Mouse (Mus musculus) limb, embryonic 12.5 days (tissue): ENCODE data around the gene Akt1s1. TPM values are rescaled to one million over a fixed set of nuclear protein-coding genes. Genes with fewer than 3 reads are reported as not detected.

ENCODE experiments used
- ATAC-seq: fragments of 200-750 bp; cut with Nextera tagmentation; 2 replicates; pipeline ENCODE4 v1.8.0; 2017; ENCODE audit warnings: low read depth, moderate TSS enrichment; ENCODE audit not compliant: insufficient number of reproducible peaks, insufficient read depth, low FRiP score, low TSS enrichment
- H3K27ac ChIP-seq: fragments of 300-500 bp; sonication (generic); 2 replicates; pipeline ENCODE4 v1.5.1; 2016; ENCODE audit warnings: mild to moderate bottlenecking, moderate library complexity
- H3K27me3 ChIP-seq: fragments of 300-500 bp; sonication (generic); 2 replicates; pipeline ENCODE4 v1.6.1; 2016; ENCODE audit warnings: mild to moderate bottlenecking, moderate library complexity
- H3K36me3 ChIP-seq: fragments of 300-500 bp; sonication (generic); 2 replicates; pipeline ENCODE4 v1.6.1; 2016; ENCODE audit warnings: mild to moderate bottlenecking, moderate library complexity
- H3K4me1 ChIP-seq: fragments of 300-500 bp; sonication (generic); replicated peaks from 2 replicates; pipeline ENCODE4 v1.6.1; 2016
- H3K4me2 ChIP-seq: fragments of 300-500 bp; sonication (generic); 2 replicates; pipeline ENCODE4 v1.6.1; 2016; ENCODE audit warnings: mild to moderate bottlenecking, moderate library complexity
- H3K4me3 ChIP-seq: fragments of 300-500 bp; sonication (generic); replicated peaks from 2 replicates; pipeline ENCODE4 v1.5.1; 2016; ENCODE audit warnings: mild to moderate bottlenecking
- H3K9ac ChIP-seq: fragments of 300-500 bp; sonication (generic); replicated peaks from 2 replicates; pipeline ENCODE4 v1.6.1; 2016; ENCODE audit warnings: mild to moderate bottlenecking, moderate library complexity
- H3K9me3 ChIP-seq: fragments of 300-500 bp; sonication (generic); 2 replicates; pipeline ENCODE4 v1.6.1; 2016; ENCODE audit warnings: mild to moderate bottlenecking, moderate library complexity
- WGBS: fragments of 180-500 bp; shearing (Covaris S2); methylation state at CpG from one replicate; pipeline ENCODE4 v1.1.7; 2016; 5-methylcytosine and 5-hydroxymethylcytosine counted together
- polyA plus RNA-seq: library from polyadenylated mRNA; unstranded; fragments of >200 nt; fragmentation: Nextera tagmentation; extraction: Ambion mirVana; gene quantifications from 2 replicates; pipeline ENCODE4 v1.2.1, GENCODE M21; 2016

Gene Akt1s1
- polyA plus RNA-seq = 106 and 110 TPM in 2 replicates

DNA sequence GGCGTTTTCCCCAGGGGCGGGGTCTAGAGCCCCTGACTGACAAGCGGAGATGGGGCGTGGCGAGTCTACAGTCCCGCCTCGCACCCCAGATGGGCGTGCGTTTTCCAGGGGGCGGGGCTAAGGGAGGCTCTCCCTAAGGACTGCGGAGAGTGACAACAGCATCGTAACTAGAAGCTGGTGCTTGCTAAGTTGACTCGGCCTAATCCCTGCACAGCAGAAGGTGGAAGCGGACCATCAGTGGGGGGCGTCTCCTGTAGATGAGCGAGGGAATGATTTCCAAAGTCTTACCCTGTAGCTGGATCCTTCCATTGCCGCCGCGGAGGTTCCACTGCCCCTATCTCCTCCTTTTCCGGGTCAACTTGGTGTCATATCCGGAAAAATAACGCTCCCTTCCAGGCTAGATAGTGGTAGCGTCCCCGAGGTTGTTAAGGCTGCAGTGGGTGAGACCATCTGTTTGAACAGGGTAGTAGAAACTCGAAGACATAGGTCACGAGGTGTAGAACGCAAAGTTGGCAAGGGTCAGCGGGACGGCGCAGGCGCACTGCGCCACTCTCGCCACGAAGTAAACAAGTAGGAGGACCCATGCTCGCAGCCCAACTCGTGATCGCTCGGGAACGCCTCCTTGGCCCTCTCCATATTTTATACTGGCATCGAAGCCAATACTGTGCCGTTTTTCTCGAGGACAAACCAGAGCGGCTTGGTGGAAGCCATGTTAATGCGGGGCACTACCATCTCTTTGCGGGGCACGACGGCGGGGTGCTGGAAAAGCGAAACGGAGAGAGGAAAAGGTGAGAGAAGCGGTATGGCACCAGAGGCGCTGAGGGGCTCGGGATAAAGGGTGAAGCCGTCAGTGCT is at the start of gene Akt1s1, which contains the start of gene Tbc1d17:
Gene Akt1s1 (plus strand): TSS at position 431 of the 855 bp plus-strand sequence.
Gene Tbc1d17 (minus strand): TSS at position 519 of the 855 bp plus-strand sequence.
- peak within 1 kb of the TSS; percentile 96 for H3K27ac ChIP-seq
- H3K4me1 ChIP-seq = peaks cover 32% of the 10 kb centered on the region
- H3K9ac ChIP-seq = peak within 1 kb of the TSS; percentile 68
- no peaks in the 10 kb centered on the region for H3K9me3 ChIP-seq
- no peaks in the 10 kb centered on the region for H3K27me3 ChIP-seq
- WGBS = under 1% methylated on average over 54 of the region's 54 CpGs
- H3K4me2 ChIP-seq = peak within 1 kb of the TSS; percentile 85
- ATAC-seq = peak; percentile 85
- peaks cover 51% of the 10 kb centered on the region for H3K36me3 ChIP-seq
- peak within 1 kb of the TSS; percentile 78 for H3K4me3 ChIP-seq

DNA sequence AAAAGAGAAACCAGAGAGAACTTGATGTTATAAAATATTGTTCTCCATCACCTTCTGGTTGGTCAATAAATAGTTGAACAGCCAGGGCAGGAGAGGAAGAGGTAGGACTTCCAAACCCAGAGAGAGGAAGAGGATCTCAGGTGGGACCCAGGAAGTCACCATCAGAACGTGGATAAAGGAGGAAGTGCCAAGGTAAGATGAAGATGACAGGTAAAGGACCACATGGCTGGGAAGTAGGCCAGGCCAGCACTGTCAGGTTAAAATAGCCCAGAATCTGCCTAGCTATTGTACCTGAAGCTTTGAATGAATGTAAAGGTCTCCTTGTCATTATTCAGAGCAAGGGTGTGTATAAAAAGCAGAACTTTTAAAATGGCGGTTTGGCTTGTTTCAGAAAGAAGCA is 39.9 kb upstream of the Akt1s1 start:
- H3K4me3 ChIP-seq = no peak overlapping the region
- ATAC-seq = no peak
- H3K9ac ChIP-seq = no peak overlapping the region
- no peak overlapping the region for H3K27ac ChIP-seq
- peaks cover 9% of the 10 kb centered on the region for H3K27me3 ChIP-seq
- H3K9me3 ChIP-seq = no peaks in the 10 kb centered on the region
- H3K4me1 ChIP-seq = no peaks in the 10 kb centered on the region
- peaks cover 21% of the 10 kb centered on the region for H3K36me3 ChIP-seq
- H3K4me2 ChIP-seq = no peak overlapping the region
- WGBS = 83% methylated on average over 2 of the region's 2 CpGs

DNA sequence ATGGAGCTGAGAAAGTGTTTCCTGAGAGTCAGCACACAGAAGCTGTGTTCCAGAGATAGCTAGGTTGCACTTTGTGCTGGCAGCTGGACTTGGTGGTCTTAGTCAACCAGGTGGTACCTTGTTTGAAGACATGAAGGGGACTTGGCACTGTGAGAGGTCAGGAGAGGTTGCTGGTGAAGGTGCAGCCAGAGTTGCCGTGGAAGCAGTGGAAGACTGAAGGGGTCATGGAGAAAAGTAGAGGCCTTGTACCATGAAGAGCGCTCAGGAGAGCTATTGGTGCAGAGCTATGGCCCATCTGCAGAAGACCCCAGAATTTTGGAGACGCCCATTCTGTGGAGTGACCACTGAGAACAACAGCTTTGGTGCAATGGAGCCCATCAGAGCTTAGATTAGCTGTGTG is 39.3 kb upstream of the Akt1s1 start:
- H3K4me1 ChIP-seq = no peaks in the 10 kb centered on the region
- no peak overlapping the region for H3K4me2 ChIP-seq
- no peak overlapping the region for H3K4me3 ChIP-seq
- peaks cover 21% of the 10 kb centered on the region for H3K36me3 ChIP-seq
- 92% methylated on average over 3 of the region's 3 CpGs for WGBS
- no peak overlapping the region for H3K27ac ChIP-seq
- H3K27me3 ChIP-seq = peaks cover 9% of the 10 kb centered on the region
- no peaks in the 10 kb centered on the region for H3K9me3 ChIP-seq
- no peak overlapping the region for H3K9ac ChIP-seq
- ATAC-seq = no peak

DNA sequence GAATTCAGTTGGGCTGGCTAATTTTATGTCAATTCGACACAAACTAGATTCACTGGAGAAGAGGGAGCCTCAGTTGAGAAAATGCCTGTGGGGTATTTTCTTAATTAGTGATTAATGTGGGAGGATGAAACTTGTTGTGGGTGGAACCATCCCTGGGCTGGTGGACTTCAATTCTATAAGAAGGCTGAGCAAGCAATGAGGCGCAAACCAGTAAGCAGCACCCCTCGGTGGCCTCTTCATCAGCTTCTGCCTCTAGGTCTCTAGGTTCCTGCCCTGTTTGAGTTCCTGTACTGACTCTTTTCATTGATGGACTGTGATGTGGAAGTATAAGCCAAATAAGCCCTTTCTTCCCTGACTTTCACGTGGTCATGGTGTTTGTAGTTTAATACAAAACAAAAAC is 38.4 kb upstream of the Akt1s1 start:
- WGBS = 85% methylated on average over 4 of the region's 4 CpGs
- Histone ChIP-seq H3K36me3 (peaks cover 21% of the 10 kb centered on the region), H3K9me3 (no peaks in the 10 kb centered on the region), H3K9ac (no peak overlapping the region), H3K4me3 (no peak overlapping the region), H3K4me1 (peaks cover 8% of the 10 kb centered on the region), H3K27ac (no peak overlapping the region), H3K4me2 (no peak overlapping the region), H3K27me3 (peaks cover 3% of the 10 kb centered on the region; the same call in 1 of the 2 replicates)
- ATAC-seq = no peak

DNA sequence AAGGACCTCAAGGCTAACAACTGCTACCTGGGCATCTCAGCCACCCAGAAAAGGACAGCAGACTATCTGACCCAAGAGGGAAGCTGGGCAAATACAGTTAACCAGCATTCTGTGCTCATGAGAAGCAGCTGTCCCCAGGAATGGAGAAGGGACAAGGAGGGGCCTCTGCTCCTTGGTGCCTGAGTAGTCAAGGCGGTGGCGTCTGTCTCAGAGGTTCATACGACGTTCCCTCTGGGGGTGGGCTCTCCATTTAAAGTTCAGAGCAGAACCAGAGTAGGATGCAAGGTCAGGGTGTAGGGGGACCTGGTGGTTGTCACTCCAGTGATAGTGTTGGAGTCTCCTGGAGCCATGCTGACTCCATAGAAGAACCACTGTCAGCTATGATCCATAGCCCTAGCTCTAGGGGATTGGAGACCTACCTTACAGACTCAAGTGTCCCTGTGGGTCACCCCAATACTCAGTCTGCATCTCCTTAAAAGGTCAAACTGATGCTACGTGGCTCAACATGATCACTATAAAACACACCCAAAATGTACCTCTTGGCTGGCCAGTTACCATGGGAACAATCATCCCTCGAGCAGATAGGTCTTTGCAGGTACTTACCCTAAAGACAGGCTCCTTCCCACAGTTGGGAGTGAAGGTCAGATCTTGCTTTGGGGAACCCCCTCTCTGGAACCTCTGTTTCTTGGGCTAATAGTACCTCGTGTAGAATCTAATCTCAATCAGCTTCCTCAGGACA is 37.8 kb upstream of the Akt1s1 start:
- ATAC-seq = no peak
- WGBS = 84% methylated on average over 7 of the region's 7 CpGs

DNA sequence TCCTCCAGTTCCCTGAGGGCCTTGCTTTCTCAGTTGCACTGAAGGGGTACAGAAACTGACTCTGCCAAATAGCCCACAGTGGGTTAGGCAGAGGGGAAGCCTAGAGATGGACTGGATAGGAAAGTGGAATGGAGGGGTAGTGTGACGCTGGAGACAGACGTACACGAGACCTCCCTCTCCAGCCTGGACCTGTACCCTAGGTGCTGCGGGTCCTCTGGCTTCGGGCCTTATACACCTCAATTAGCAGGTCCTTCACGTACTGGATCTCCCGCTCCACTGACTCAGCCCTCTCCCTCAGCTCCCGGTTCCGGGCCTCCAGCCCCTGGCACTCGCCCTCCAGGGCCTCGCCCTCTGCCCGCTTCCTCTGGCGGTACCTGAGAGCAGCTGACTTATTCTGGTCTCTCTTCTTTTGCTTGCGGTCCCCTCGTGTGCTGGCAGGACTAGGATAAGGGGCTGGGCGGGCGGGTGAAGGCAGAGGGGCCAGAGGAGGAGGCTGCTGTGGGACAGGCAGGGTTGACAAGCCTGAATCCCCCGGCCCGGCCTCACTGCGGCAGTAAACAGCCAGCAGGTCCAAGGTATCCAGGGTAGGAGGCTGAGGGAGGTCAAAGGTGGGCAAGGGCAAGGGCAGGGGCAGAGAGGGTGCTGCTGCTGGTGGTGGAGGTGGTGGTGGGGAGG is 36.0 kb upstream of the Akt1s1 start:
- H3K36me3 ChIP-seq = peaks cover 21% of the 10 kb centered on the region
- WGBS = 87% methylated on average over 20 of the region's 20 CpGs
- no peak overlapping the region for H3K27ac ChIP-seq
- H3K9me3 ChIP-seq = no peaks in the 10 kb centered on the region
- no peak overlapping the region for H3K4me3 ChIP-seq
- no peak for ATAC-seq
- peaks cover 14% of the 10 kb centered on the region for H3K4me1 ChIP-seq
- H3K9ac ChIP-seq = 0 out of 2 replicates have a peak overlapping the region, but pooled peaks have one; percentile 24
- H3K4me2 ChIP-seq = no peak overlapping the region
- no peaks in the 10 kb centered on the region for H3K27me3 ChIP-seq

More for the DNA sequence above, 37.8 kb upstream of the Akt1s1 start:
- H3K36me3 ChIP-seq = peaks cover 21% of the 10 kb centered on the region
- H3K4me1 ChIP-seq = peaks cover 8% of the 10 kb centered on the region
- H3K4me3 ChIP-seq = no peak overlapping the region
- H3K9me3 ChIP-seq = no peaks in the 10 kb centered on the region
- H3K27ac ChIP-seq = no peak overlapping the region
- no peak overlapping the region for H3K9ac ChIP-seq
- H3K27me3 ChIP-seq = no peaks in the 10 kb centered on the region
- H3K4me2 ChIP-seq = no peak overlapping the region

DNA sequence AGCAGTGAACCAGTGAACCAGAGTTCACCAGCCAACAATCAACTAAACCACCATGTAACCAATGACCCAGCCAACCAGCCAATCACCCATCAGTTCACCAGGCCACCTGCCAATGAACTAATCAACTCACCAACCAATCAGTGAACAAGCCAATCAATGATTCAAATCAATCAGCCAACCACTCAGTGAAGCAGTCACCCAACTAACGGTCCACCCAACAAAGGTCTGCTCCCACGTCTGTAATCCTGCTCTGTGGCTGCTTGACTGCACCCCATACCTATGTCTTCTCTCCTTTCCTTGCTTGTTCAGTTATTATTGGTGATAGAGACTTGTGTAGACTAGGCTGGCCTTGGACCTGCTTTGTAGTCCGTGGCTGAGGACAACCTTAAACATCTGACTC is 34.8 kb upstream of the Akt1s1 start:
- 91% methylated on average over 3 of the region's 3 CpGs for WGBS
- ATAC-seq = no peak
- no peaks in the 10 kb centered on the region for H3K27me3 ChIP-seq
- no peaks in the 10 kb centered on the region for H3K9me3 ChIP-seq
- no peak overlapping the region for H3K4me3 ChIP-seq
- no peak overlapping the region for H3K9ac ChIP-seq
- no peak overlapping the region for H3K4me2 ChIP-seq
- H3K4me1 ChIP-seq = peaks cover 26% of the 10 kb centered on the region
- H3K36me3 ChIP-seq = peaks cover 27% of the 10 kb centered on the region
- H3K27ac ChIP-seq = no peak overlapping the region

DNA sequence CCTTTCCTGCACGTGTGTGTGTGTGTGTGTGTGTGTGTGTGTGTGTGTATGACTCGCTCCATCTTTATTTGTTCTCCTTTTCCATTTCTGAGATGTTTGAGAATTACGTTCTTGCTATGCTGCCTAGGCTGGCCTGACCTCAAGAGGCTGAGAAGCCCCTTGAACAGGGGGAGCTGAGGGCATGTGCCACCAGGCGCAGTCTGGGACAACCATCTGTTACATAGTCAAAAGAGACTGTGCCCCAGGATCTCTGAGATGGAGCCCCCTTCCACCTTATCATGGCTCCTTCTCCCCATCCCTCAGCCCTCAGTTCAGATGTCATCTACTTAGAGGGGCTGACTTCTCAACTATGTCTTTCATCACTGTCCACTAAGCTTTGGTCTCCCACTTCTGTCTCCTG is 34.4 kb upstream of the Akt1s1 start:
- no peak for ATAC-seq
- 94% methylated on average over 4 of the region's 4 CpGs for WGBS
- no peak overlapping the region for H3K4me2 ChIP-seq
- peaks cover 30% of the 10 kb centered on the region for H3K4me1 ChIP-seq
- no peak overlapping the region for H3K9ac ChIP-seq
- H3K36me3 ChIP-seq = peaks cover 27% of the 10 kb centered on the region
- H3K27me3 ChIP-seq = no peaks in the 10 kb centered on the region
- H3K27ac ChIP-seq = no peak overlapping the region
- H3K9me3 ChIP-seq = no peaks in the 10 kb centered on the region
- H3K4me3 ChIP-seq = no peak overlapping the region

DNA sequence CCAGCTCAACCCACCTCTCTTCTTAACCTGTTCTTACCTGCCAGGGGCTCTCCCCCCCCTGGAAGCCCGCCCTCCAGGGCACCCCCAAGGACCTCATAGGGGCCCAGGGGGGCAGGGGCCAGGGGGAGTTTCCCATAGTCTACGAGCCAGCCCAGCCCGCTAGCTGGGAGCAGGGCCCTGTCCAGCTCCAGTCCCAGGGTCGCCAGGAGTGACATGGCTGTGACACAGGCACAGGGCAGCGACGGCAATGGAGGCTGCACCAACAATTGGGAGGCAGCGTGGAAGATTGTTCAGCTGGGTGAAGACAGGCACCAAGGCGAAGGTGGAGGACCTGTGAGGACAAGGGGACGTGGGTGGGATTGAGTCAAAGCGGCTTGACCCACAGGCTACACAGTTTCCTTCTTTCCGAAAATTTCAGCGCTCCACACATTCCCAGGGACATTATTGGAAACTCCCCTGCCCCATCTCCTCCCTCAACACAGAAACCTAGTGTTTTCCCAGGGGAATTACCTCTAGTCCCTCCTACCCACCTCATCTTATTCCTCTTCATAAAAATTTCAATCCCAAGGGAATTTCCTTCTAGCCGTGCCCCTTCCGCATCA is 33.7 kb upstream of the Akt1s1 start:
- H3K9ac ChIP-seq = peak overlapping the region; percentile 44
- no peaks in the 10 kb centered on the region for H3K27me3 ChIP-seq
- H3K4me2 ChIP-seq = peak overlapping the region; percentile 58
- peak overlapping the region; percentile 97 for H3K27ac ChIP-seq
- WGBS = 43% methylated on average over 14 of the region's 14 CpGs
- peak overlapping the region; percentile 72 for H3K4me3 ChIP-seq
- peaks cover 36% of the 10 kb centered on the region for H3K4me1 ChIP-seq
- no peaks in the 10 kb centered on the region for H3K9me3 ChIP-seq
- 0 out of 2 replicates have a peak, but pooled peaks have one; percentile 9 for ATAC-seq
- H3K36me3 ChIP-seq = peaks cover 32% of the 10 kb centered on the region

DNA sequence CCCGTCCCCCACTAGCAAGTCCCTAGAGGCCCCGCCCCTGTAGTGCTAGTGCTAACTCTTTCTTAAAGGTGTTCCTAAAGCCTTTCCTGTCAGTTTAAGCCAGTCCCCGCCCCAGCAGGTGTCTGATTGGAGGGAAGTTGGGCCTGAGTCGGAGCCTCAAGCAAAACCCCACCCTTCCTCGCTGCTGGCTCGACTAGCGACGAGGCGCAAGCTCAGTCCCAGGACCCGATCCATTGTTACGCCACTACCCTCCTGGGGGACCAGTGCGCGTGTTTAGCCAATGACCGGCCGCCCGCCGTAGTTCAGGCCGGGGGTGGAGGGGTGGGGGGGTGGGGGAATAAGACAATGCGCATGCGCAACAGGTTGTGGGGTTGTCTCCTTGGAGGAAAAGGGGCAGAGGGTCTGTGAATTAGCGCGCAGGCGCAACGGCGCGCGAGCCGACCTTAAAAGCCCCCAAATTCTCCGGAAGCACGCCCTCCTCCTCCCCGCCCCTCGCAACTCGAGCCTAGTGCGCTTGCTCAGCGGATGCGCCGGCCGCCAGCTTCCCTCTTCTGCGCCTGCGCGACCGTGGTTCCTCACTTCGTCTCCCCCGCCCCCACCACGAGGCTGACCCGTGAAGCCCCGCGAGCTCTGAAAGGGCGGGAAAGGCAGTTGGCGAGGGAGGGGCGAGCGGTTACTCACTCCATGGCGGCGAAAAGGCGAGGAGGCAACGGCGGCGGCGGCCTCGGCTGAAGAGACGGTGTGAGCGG is 32.9 kb upstream of the Akt1s1 start, which contains the start of the genes Nup62 and Il4i1:
Gene Nup62 (plus strand): TSS at position 368 of the 749 bp plus-strand sequence.
Gene Il4i1 (plus strand): TSS at position 667 of the 749 bp plus-strand sequence.
- Histone ChIP-seq H3K4me1 (peaks cover 41% of the 10 kb centered on the region), H3K4me3 (peak within 1 kb of the TSS; percentile 72), H3K27ac (peak within 1 kb of the TSS; percentile 97), H3K9me3 (no peaks in the 10 kb centered on the region), H3K36me3 (peaks cover 37% of the 10 kb centered on the region), H3K4me2 (peak within 1 kb of the TSS; percentile 87), H3K9ac (peak within 1 kb of the TSS; percentile 90), H3K27me3 (no peaks in the 10 kb centered on the region)
- WGBS = under 1% methylated on average over 61 of the region's 62 CpGs
- ATAC-seq = peak; percentile 94
